Mouse (Mus musculus) c-Kit-negative CD71-positive TER-119-positive erythroid progenitor cells, embryonic 14.5 days (primary cell): ENCODE results near the gene Tmem107.

Experiments used
- DNase-seq: peaks from one replicate; pipeline ENCODE4 v3.0.0-alpha.2; 2013; ENCODE audit warnings: low read depth, low spot score

Gene Tmem107

GRCm38 (mm10) chr11:69073951-69074775 lies 3.6 kb downstream of the Tmem107 start:
- DNase-seq, result no peak

- DNase-seq, result no peak
Measured at GRCm38 (mm10) chr11:69074776-69075069, 4.1 kb downstream of the Tmem107 start.

GRCm38 (mm10) chr11:69075764-69076479 lies 5.3 kb downstream of the Tmem107 start:
- DNase-seq, result no peak

- no peak for DNase-seq
Measured at GRCm38 (mm10) chr11:69076572-69076971, 6.0 kb downstream of the Tmem107 start.

- DNase-seq, result no peak
Measured at GRCm38 (mm10) chr11:69077316-69077715, 6.7 kb downstream of the Tmem107 start.

- no peak for DNase-seq
Measured at GRCm38 (mm10) chr11:69078041-69078440, 7.4 kb downstream of the Tmem107 start.

- no peak for DNase-seq
Measured at GRCm38 (mm10) chr11:69078805-69079438, 8.3 kb downstream of the Tmem107 start.

- DNase-seq, result no peak
Measured at GRCm38 (mm10) chr11:69080102-69080854, 9.7 kb downstream of the Tmem107 start.

- no peak for DNase-seq
Measured at GRCm38 (mm10) chr11:69080855-69081222, 10.2 kb downstream of the Tmem107 start.

GRCm38 (mm10) chr11:69081613-69082012 lies 11.0 kb downstream of the Tmem107 start:
- no peak for DNase-seq

- no peak for DNase-seq
Measured at GRCm38 (mm10) chr11:69085608-69086007, 15.0 kb downstream of the Tmem107 start.

GRCm38 (mm10) chr11:69086390-69086789 lies 15.8 kb downstream of the Tmem107 start:
- no peak for DNase-seq

- no peak for DNase-seq
Measured at GRCm38 (mm10) chr11:69087082-69087481, 16.5 kb downstream of the Tmem107 start.

GRCm38 (mm10) chr11:69087597-69087996 lies 17.0 kb downstream of the Tmem107 start:
- no peak for DNase-seq

- DNase-seq, result peak; percentile 79
Measured at GRCm38 (mm10) chr11:69088103-69088855, 17.7 kb downstream of the Tmem107 start, which contains the start of gene Vamp2. TSS of gene Vamp2 (plus strand) at chr11:69088490.

GRCm38 (mm10) chr11:69088856-69089615 lies 18.4 kb downstream of the Tmem107 start:
- peak; percentile 63 for DNase-seq

- DNase-seq, result no peak
Measured at GRCm38 (mm10) chr11:69089616-69090290, 19.1 kb downstream of the Tmem107 start.

- no peak for DNase-seq
Measured at GRCm38 (mm10) chr11:69090367-69090766, 19.8 kb downstream of the Tmem107 start.

GRCm38 (mm10) chr11:69091566-69092385 lies 21.2 kb downstream of the Tmem107 start:
- DNase-seq, result no peak
